Mouse (Mus musculus) MEL (cell line): Measurements from ENCODE around the gene Nubpl. TPM values are rescaled to one million over a fixed set of nuclear protein-coding genes. Genes with fewer than 3 reads are reported as not detected.

Source experiments
- DNase-seq: peaks from one replicate; pipeline ENCODE4 v3.0.0; 2011; ENCODE audit warnings: low read depth, low spot score
- H3K27ac ChIP-seq: 2 replicates; pipeline ENCODE4 v1.5.1; 2012; ENCODE audit warnings: low read depth, mild to moderate bottlenecking, control low read depth, low read length, moderate library complexity; ENCODE audit not compliant: control insufficient read depth
- H3K27me3 ChIP-seq, 2 experiments: fragments of 150-350 bp in 1 of 2; sonication (generic) in 1 of 2; 2 replicates each; pipeline ENCODE4 v1.6.1; 2012; ENCODE audit warnings: low read length in 2 of 2, mild to moderate bottlenecking in 2 of 2, improper control_type of control experiment in 1 of 2, moderate library complexity in 1 of 2; ENCODE audit not compliant: insufficient read depth in 2 of 2, control insufficient read depth in 1 of 2
- H3K36me3 ChIP-seq, 2 experiments: 2 replicates each; pipeline ENCODE4 v1.6.1; 2012 to 2014; ENCODE audit warnings: low read length in 2 of 2, improper control_type of control experiment in 1 of 2, inconsistent platforms in 1 of 2, mild to moderate bottlenecking in 1 of 2; ENCODE audit not compliant: insufficient read depth in 2 of 2, control insufficient read depth in 1 of 2
- H3K4me1 ChIP-seq, 2 experiments: fragments of 150-350 bp in 1 of 2; sonication (generic) in 1 of 2; 2 replicates each; pipeline ENCODE4 v1.6.1; 2012; ENCODE audit warnings: low read length in 2 of 2, improper control_type of control experiment in 1 of 2, mild to moderate bottlenecking in 1 of 2; ENCODE audit not compliant: insufficient read depth in 2 of 2, control insufficient read depth in 1 of 2
- H3K4me3 ChIP-seq, 2 experiments: fragments of 150-350 bp in 1 of 2; sonication (generic) in 1 of 2; 2 replicates each; pipeline ENCODE4 v1.5.1; 2012; ENCODE audit warnings: low read depth in 2 of 2, low read length in 2 of 2, mild to moderate bottlenecking in 2 of 2, moderate library complexity in 2 of 2, control low read depth in 1 of 2, improper control_type of control experiment in 1 of 2; ENCODE audit not compliant: control insufficient read depth in 1 of 2, insufficient read depth in 1 of 2
- H3K79me2 ChIP-seq: 2 replicates; pipeline ENCODE4 v1.6.1; 2012; ENCODE audit warnings: mild to moderate bottlenecking, low read length, moderate library complexity; ENCODE audit not compliant: control insufficient read depth, poor library complexity, insufficient read depth
- H3K9ac ChIP-seq: 2 replicates; pipeline ENCODE4 v1.6.1; 2012; ENCODE audit warnings: low read depth, mild to moderate bottlenecking, control low read depth, low read length, moderate library complexity; ENCODE audit not compliant: control insufficient read depth, poor library complexity, severe bottlenecking
- H3K9me3 ChIP-seq: fragments of 150-350 bp; sonication (generic); replicated peaks from 2 replicates; pipeline ENCODE4 v1.6.1; 2012; ENCODE audit warnings: mild to moderate bottlenecking, low read length, improper control_type of control experiment, moderate library complexity; ENCODE audit not compliant: insufficient read depth
- BHLHE40 ChIP-seq: IDR thresholded peaks from 2 replicates; pipeline ENCODE4 v1.6.1; 2012; ENCODE audit warnings: low read depth, mild to moderate bottlenecking, inconsistent platforms, low read length, improper control_type of control experiment, borderline replicate concordance
- CHD1 ChIP-seq: IDR thresholded peaks from 2 replicates; pipeline ENCODE4 v1.6.1; 2012; ENCODE audit warnings: low read depth, mild to moderate bottlenecking, inconsistent platforms, low read length, improper control_type of control experiment
- CTCF ChIP-seq, 3 experiments: IDR thresholded peaks in 2 of 3; conservative IDR thresholded peaks in 1 of 3; 2 replicates each; pipeline ENCODE4 v1.5.1; 2011 to 2012; ENCODE audit warnings: low read length in 3 of 3, low read depth in 2 of 3, mild to moderate bottlenecking in 2 of 3, improper control_type of control experiment in 1 of 3, inconsistent platforms in 1 of 3, mixed read lengths in 1 of 3, moderate library complexity in 1 of 3; ENCODE audit not compliant: control insufficient read depth in 1 of 3, insufficient read depth in 1 of 3, poor library complexity in 1 of 3, severe bottlenecking in 1 of 3
- ELF1 ChIP-seq: IDR thresholded peaks from 2 replicates; pipeline ENCODE4 v1.6.1; 2014; ENCODE audit warnings: low read depth, mild to moderate bottlenecking, inconsistent platforms, low read length, improper control_type of control experiment, moderate library complexity
- EP300 ChIP-seq, 2 experiments: IDR thresholded peaks; 2 replicates each; pipeline ENCODE4 v1.6.1; 2011; ENCODE audit warnings: improper control_type of control experiment in 2 of 2, low read length in 2 of 2, low read depth in 1 of 2, mild to moderate bottlenecking in 1 of 2
- HCFC1 ChIP-seq: IDR thresholded peaks from 2 replicates; pipeline ENCODE4 v1.6.1; 2012; ENCODE audit warnings: low read depth, mild to moderate bottlenecking, inconsistent platforms, low read length, improper control_type of control experiment, moderate library complexity
- JUND ChIP-seq: IDR thresholded peaks from 2 replicates; pipeline ENCODE4 v1.6.1; 2011; ENCODE audit warnings: low read depth, mild to moderate bottlenecking, improper control_type of control experiment, low read length
- KAT2A ChIP-seq: conservative IDR thresholded peaks from 2 replicates; pipeline ENCODE4 v1.6.1; 2012; ENCODE audit warnings: low read depth, low read length, improper control_type of control experiment, inconsistent platforms
- MAFK ChIP-seq: IDR thresholded peaks from 2 replicates; pipeline ENCODE4 v1.6.1; 2011; ENCODE audit warnings: low read depth, mild to moderate bottlenecking, low read length, improper control_type of control experiment, borderline replicate concordance
- MAX ChIP-seq: IDR thresholded peaks from 2 replicates; pipeline ENCODE4 v1.6.1; 2011; ENCODE audit warnings: low read length, improper control_type of control experiment
- MAZ ChIP-seq: IDR thresholded peaks from 2 replicates; pipeline ENCODE4 v1.6.1; 2012; ENCODE audit warnings: low read depth, mild to moderate bottlenecking, inconsistent platforms, low read length, improper control_type of control experiment
- MEF2A ChIP-seq: IDR thresholded peaks from 2 replicates; pipeline ENCODE4 v1.6.1; 2014; ENCODE audit warnings: low read depth, mild to moderate bottlenecking, inconsistent platforms, low read length, improper control_type of control experiment; ENCODE audit not compliant: poor library complexity, insufficient replicate concordance, severe bottlenecking; ENCODE audit errors: extremely low read depth
- NRF1 ChIP-seq: IDR thresholded peaks from 2 replicates; pipeline ENCODE4 v1.6.1; 2014; ENCODE audit warnings: low read depth, mild to moderate bottlenecking, inconsistent platforms, low read length, improper control_type of control experiment, moderate library complexity; ENCODE audit not compliant: poor library complexity, insufficient read depth, severe bottlenecking
- POLR2AphosphoS2 ChIP-seq: IDR thresholded peaks from 2 replicates; pipeline ENCODE4 v1.6.1; 2011; ENCODE audit warnings: low read length, improper control_type of control experiment
- POLR2AphosphoS5 ChIP-seq: IDR thresholded peaks from 2 replicates; pipeline ENCODE4 v1.6.1; 2012; ENCODE audit warnings: low read depth, borderline replicate concordance, mild to moderate bottlenecking, inconsistent platforms, low read length, moderate library complexity, mixed read lengths
- RCOR1 ChIP-seq: IDR thresholded peaks from 2 replicates; pipeline ENCODE4 v1.6.1; 2012; ENCODE audit warnings: low read depth, mild to moderate bottlenecking, inconsistent platforms, low read length, improper control_type of control experiment
- SIN3A ChIP-seq: IDR thresholded peaks from 2 replicates; pipeline ENCODE4 v1.6.1; 2012; ENCODE audit warnings: low read length, improper control_type of control experiment, inconsistent platforms
- SMC3 ChIP-seq: IDR thresholded peaks from 2 replicates; pipeline ENCODE4 v1.6.1; 2011; ENCODE audit warnings: low read depth, low read length, improper control_type of control experiment
- TCF12 ChIP-seq: IDR thresholded peaks from 2 replicates; pipeline ENCODE4 v1.6.1; 2014; ENCODE audit warnings: low read depth, mild to moderate bottlenecking, inconsistent platforms, low read length, improper control_type of control experiment, moderate library complexity
- UBTF ChIP-seq: IDR thresholded peaks from 2 replicates; pipeline ENCODE4 v1.6.1; 2012; ENCODE audit warnings: low read depth, mild to moderate bottlenecking, inconsistent platforms, low read length, improper control_type of control experiment, moderate library complexity, borderline replicate concordance; ENCODE audit not compliant: insufficient read depth
- USF1 ChIP-seq: IDR thresholded peaks from 2 replicates; pipeline ENCODE4 v1.6.1; 2014; ENCODE audit warnings: low read depth, mild to moderate bottlenecking, inconsistent platforms, low read length, improper control_type of control experiment, moderate library complexity
- USF2 ChIP-seq, 2 experiments: IDR thresholded peaks; 2 replicates each; pipeline ENCODE4 v1.6.1; 2011 to 2012; ENCODE audit warnings: improper control_type of control experiment in 2 of 2, low read length in 2 of 2, borderline replicate concordance in 1 of 2, inconsistent platforms in 1 of 2, low read depth in 1 of 2, mild to moderate bottlenecking in 1 of 2; ENCODE audit not compliant: insufficient read depth in 1 of 2
- ZKSCAN1 ChIP-seq: IDR thresholded peaks from 2 replicates; pipeline ENCODE4 v1.6.1; 2012; ENCODE audit warnings: low read depth, mild to moderate bottlenecking, inconsistent platforms, low read length, improper control_type of control experiment, moderate library complexity
- ZMIZ1 ChIP-seq: IDR thresholded peaks from 2 replicates; pipeline ENCODE4 v1.6.1; 2012; ENCODE audit warnings: low read depth, mild to moderate bottlenecking, inconsistent platforms, low read length, improper control_type of control experiment, moderate library complexity
- ZNF384 ChIP-seq: IDR thresholded peaks from 2 replicates; pipeline ENCODE4 v1.6.1; 2012; ENCODE audit warnings: low read depth, mild to moderate bottlenecking, inconsistent platforms, low read length, improper control_type of control experiment
- polyA plus RNA-seq, 2 experiments: library from polyadenylated mRNA; stranded (reverse) in 1 of 2; unstranded in 1 of 2; fragments of >175 nt in 1 of 2; fragments of >200 nt in 1 of 2; gene quantifications; 2 replicates each; pipeline versions ENCODE4 v1.2.1 to v1.2.4; 2012; ENCODE audit warnings: low replicate concordance in 2 of 2, low read depth in 1 of 2; ENCODE audit not compliant: insufficient read length in 2 of 2, insufficient read depth in 1 of 2, missing spikeins in 1 of 2
- total RNA-seq: library from RNA; depleted of rRNA; stranded (reverse); fragments of 300-350 nt; gene quantifications from 2 replicates; pipeline ENCODE4 v1.2.3, GENCODE M21; 2012

Nubpl gene
- total and polyA plus RNA-seq, 3 experiments = 4.7 to 5.2 TPM; not detected in 1

- no peaks in the 10 kb centered on the region for H3K36me3 ChIP-seq
- no peak overlapping the region for H3K27ac ChIP-seq
- H3K9me3 ChIP-seq = no peaks in the 10 kb centered on the region
- H3K4me1 ChIP-seq = no peaks in the 10 kb centered on the region
- no peaks in the 10 kb centered on the region for H3K79me2 ChIP-seq
- H3K27me3 ChIP-seq = no peaks in the 10 kb centered on the region
- DNase-seq = no peak
- H3K4me3 ChIP-seq = no peak overlapping the region
- TF ChIP-seq TCF12 (no peak), POLR2AphosphoS5 (no peak), CHD1 (no peak), MAZ (no peak), CTCF (IDR thresholded peaks at IDR 0.05 in 2 of 3, conservative IDR thresholded peaks at IDR 0.05 in 1 of 3; ENCODE audit: control insufficient read depth in 1 of 3, insufficient read depth in 1 of 3, low read depth in 2 of 3, low read length in 3 of 3, poor library complexity in 1 of 3, severe bottlenecking in 1 of 3) (no peak), MAX (no peak), USF1 (no peak), JUND (no peak), MAFK (no peak), KAT2A (no peak), EP300 (IDR thresholded peaks at IDR 0.05; ENCODE audit: low read depth in 1 of 2, low read length in 2 of 2) (no peak), ZMIZ1 (no peak), SIN3A (no peak), USF2 (IDR thresholded peaks at IDR 0.05; ENCODE audit: borderline replicate concordance in 1 of 2, insufficient read depth in 1 of 2, low read depth in 1 of 2, low read length in 2 of 2) (no peak)
- H3K9ac ChIP-seq = no peak overlapping the region
Observed at GRCm38 (mm10) chr12:52186963-52187590, 89.5 kb downstream of the Nubpl start.

GRCm38 (mm10) chr12:52198471-52198870 is 100.9 kb downstream of the Nubpl start:
- Histone ChIP-seq H3K4me1 (no peaks in the 10 kb centered on the region), H3K79me2 (no peaks in the 10 kb centered on the region), H3K9me3 (no peaks in the 10 kb centered on the region), H3K4me3 (no peak overlapping the region), H3K36me3 (no peaks in the 10 kb centered on the region), H3K27me3 (no peaks in the 10 kb centered on the region), H3K27ac (no peak overlapping the region), H3K9ac (no peak overlapping the region)
- no peak for DNase-seq
- TF ChIP-seq NRF1 (no peak), UBTF (no peak), ZNF384 (no peak), MEF2A (no peak), EP300 (IDR thresholded peaks at IDR 0.05; ENCODE audit: low read depth in 1 of 2, low read length in 2 of 2) (no peak), SMC3 (no peak), RCOR1 (no peak), ZKSCAN1 (no peak), ZMIZ1 (no peak), POLR2AphosphoS2 (no peak), JUND (no peak), CTCF (IDR thresholded peaks at IDR 0.05 in 2 of 3, conservative IDR thresholded peaks at IDR 0.05 in 1 of 3; ENCODE audit: control insufficient read depth in 1 of 3, insufficient read depth in 1 of 3, low read depth in 2 of 3, low read length in 3 of 3, poor library complexity in 1 of 3, severe bottlenecking in 1 of 3) (no peak), HCFC1 (no peak), ELF1 (no peak), BHLHE40 (no peak)
